Mouse (Mus musculus) erythroblast, embryonic 14.5 days (primary cell): Measurements from ENCODE around the gene Ranbp3l.

Experiments
- GATA1 ChIP-seq: IDR thresholded peaks from 2 replicates; pipeline ENCODE4 v1.6.1; 2012; ENCODE audit warnings: low read length, inconsistent platforms, mixed read lengths
- TAL1 ChIP-seq: IDR thresholded peaks from 3 replicates; pipeline ENCODE4 v1.6.1; 2012; ENCODE audit warnings: low read length, inconsistent platforms, mixed read lengths

- TF ChIP-seq TAL1, result no peak
- TF ChIP-seq GATA1, result no peak
Observed at GRCm38 (mm10) chr15:9114599-9114998, 146.8 kb downstream of the Ranbp3l start.
